Mouse (Mus musculus): ENCODE data around the gene Clmn. TPM values are rescaled to one million over a fixed set of nuclear protein-coding genes. Genes with fewer than 3 reads are reported as not detected.
"Not testable (repeated sequence)": the region's sequence is repeated elsewhere in the genome, so short reads cannot be mapped to it uniquely, and the experiment has no call there.

Gene Clmn
- total RNA-seq, 2 experiments from 2014 or later, result 45.7 to 53.7 TPM

GRCm38 (mm10) chr12:104738446-104738845 is 126.4 kb downstream of the Clmn start:
- intact Hi-C loops (cut with DNase I), result no loop called here
- no peak for DNase-seq (ENCODE audit: low spot score in 2 of 2)

GRCm38 (mm10) chr12:104737666-104738065 is 127.2 kb downstream of the Clmn start:
- intact Hi-C loops (cut with DNase I), result no loop called here
- peak in 1 of 2 experiments; percentile 23 for DNase-seq (ENCODE audit: low spot score in 2 of 2)

GRCm38 (mm10) chr12:104735993-104736395 is 128.9 kb downstream of the Clmn start:
- intact Hi-C loops (cut with DNase I), result no loop called here
- DNase-seq (ENCODE audit: low spot score in 2 of 2), result no peak

- intact Hi-C loops (cut with DNase I), result no loop called here
Measured at GRCm38 (mm10) chr12:104733165-104733564, 131.7 kb downstream of the Clmn start.

GRCm38 (mm10) chr12:104731782-104732181 is 133.1 kb downstream of the Clmn start:
- no peak for DNase-seq (ENCODE audit: low spot score in 2 of 2)
- intact Hi-C loops (cut with DNase I), result no loop called here

More at GRCm38 (mm10) chr12:104733165-104733564, 131.7 kb downstream of the Clmn start:
- no peak for DNase-seq (ENCODE audit: low spot score in 2 of 2)

GRCm38 (mm10) chr12:104726436-104726835 is 138.4 kb downstream of the Clmn start:
- intact Hi-C loops (cut with DNase I); DNase-seq (ENCODE audit: low spot score in 2 of 2): not testable (repeated sequence)

- intact Hi-C loops (cut with DNase I), result no loop called here
- no peak for DNase-seq (ENCODE audit: low spot score in 2 of 2)
Measured at GRCm38 (mm10) chr12:104722056-104722455, 142.8 kb downstream of the Clmn start.

GRCm38 (mm10) chr12:104721011-104721410 is 143.9 kb downstream of the Clmn start:
- no peak for DNase-seq (ENCODE audit: low spot score in 2 of 2)
- intact Hi-C loops (cut with DNase I), result no loop called here

GRCm38 (mm10) chr12:104718956-104719355 is 145.9 kb downstream of the Clmn start:
- intact Hi-C loops (cut with DNase I), result no loop called here

GRCm38 (mm10) chr12:104716409-104716808 is 148.5 kb downstream of the Clmn start:
- DNase-seq (ENCODE audit: low spot score in 2 of 2), result no peak
- intact Hi-C loops (cut with DNase I), result no loop called here

More at GRCm38 (mm10) chr12:104718956-104719355, 145.9 kb downstream of the Clmn start:
- DNase-seq (ENCODE audit: low spot score in 2 of 2), result no peak

- intact Hi-C loops (cut with DNase I), result no loop called here
- DNase-seq (ENCODE audit: low spot score in 2 of 2), result no peak
Measured at GRCm38 (mm10) chr12:104715453-104715852, 149.4 kb downstream of the Clmn start.

Other genes starting within 250 kb of the Clmn start
- gene Dicer1, start 113.1 kb downstream of the Clmn start, total RNA-seq (2021), result 10 to 100 TPM; 37.4 to 38.5 TPM
- gene Syne3, start 144.7 kb upstream of the Clmn start, total RNA-seq (2021), result 1 to 10 TPM; 1.0 to 2.1 TPM
- gene Glrx5, start 167.6 kb upstream of the Clmn start, total RNA-seq (2021), result 10 to 100 TPM; 41.1 to 51.5 TPM